Mouse (Mus musculus) duodenum, adult 2 months (tissue): Measurements from ENCODE around the gene Cpm. TPM values are rescaled to one million over a fixed set of nuclear protein-coding genes. Genes with fewer than 3 reads are reported as not detected.

Experiments
- polyA plus RNA-seq: library from polyadenylated mRNA; depleted of rRNA; stranded (reverse); fragments of >200 nt; gene quantifications from 2 replicates; pipeline ENCODE4 v1.2.3, GENCODE M21; 2012; ENCODE audit warnings: low replicate concordance; rRNA removed

Cpm gene
- 6.8 and 7.0 TPM in 2 replicates for polyA plus RNA-seq

DNA sequence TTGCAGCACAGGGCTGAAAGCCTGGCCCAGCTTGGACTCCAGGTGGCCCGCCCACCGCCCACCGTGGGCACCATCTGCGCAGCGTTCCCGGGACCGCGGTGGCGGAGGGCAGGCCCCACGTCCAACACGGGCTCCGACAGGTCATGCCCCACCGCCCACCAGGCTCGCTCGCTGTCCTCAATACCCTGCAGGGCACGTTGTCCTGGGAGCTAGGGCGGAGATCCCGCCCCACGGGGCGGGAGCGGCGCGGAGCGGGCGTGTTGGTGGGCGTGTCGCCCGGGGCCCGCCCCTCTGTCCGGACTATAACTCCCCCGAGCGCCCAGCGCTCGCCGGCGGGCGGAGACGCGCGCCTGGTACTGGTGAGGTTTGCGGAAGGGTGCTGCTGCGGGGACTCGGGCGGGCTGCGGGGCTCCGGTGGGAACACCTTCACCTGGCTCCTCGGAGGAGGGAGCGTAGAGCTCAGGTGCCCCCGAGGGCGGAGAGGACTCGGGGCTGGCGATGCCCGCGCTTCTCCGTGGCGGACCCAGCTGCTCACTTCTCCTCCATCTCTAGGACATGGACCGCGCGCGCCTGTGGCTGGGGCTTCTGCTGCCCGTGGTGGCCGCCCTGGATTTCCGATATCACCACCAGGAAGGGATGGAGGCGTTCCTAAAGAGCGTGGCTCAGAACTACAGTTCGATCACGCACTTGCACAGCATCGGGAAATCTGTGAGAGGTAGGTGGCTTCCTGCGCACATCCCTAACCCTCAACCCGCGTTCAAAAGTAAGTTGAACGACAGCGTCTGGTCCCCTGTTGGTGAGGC lies at the start of gene Cpm:
Cpm (plus strand) TSS at position 332 of the 803 bp plus-strand sequence.

DNA sequence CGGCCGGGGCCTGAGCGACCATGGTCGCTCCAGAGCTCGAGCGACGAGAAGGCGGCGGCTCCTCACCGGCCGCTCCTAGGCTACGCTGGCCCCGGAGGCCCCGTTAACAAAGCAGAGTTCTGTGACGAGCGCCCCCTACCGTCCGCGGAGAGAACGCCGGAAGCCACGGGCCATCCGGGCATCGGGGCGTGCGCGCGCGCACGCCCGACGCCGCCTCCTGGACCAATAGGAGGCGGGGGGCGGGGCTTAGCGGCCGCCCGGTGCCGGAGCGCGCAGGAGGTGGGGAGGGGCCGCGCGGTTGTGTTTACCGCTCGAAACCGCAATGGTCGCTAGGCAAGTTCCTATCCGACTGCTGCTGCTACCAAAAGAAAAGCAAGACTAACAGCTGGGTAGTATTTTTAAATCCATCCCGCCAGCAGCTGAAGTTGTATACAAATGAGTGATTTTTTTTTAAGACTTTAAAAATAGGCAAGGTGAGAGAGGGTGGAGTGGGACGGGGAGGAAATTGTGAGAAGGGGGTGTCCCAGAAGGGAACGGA lies 81.4 kb downstream of the Cpm start, which contains the start of gene Mdm2:
Mdm2 (minus strand) TSS at position 155 of the 538 bp plus-strand sequence.

Other genes with a start within 250 kb of the Cpm start
- 27.4 and 33.8 TPM in 2 replicates for gene Cpsf6, start 249.5 kb upstream of the Cpm start, polyA plus RNA-seq
- 67.6 and 71.4 TPM in 2 replicates for gene Mdm2, start 81.3 kb downstream of the Cpm start, polyA plus RNA-seq
- 7.9 and 10.0 TPM in 2 replicates for gene Slc35e3, start 116.9 kb downstream of the Cpm start, polyA plus RNA-seq
- gene Nup107, start 163.2 kb downstream of the Cpm start, polyA plus RNA-seq, result 1.3 and 1.6 TPM in 2 replicates
- gene Rap1b, start 216.5 kb downstream of the Cpm start, polyA plus RNA-seq, result 4.1 and 6.2 TPM in 2 replicates